Mouse (Mus musculus): Measurements from ENCODE around the gene Zc2hc1c. TPM values are rescaled to one million over a fixed set of nuclear protein-coding genes. Genes with fewer than 3 reads are reported as not detected.

Zc2hc1c gene
- total and polyA plus RNA-seq, 3 experiments, result 0.08 to 0.13 TPM; not detected in 1

GRCm38 (mm10) chr12:85279396-85280080 lies 8.9 kb upstream of the Zc2hc1c start:
- dilution Hi-C loops (cut with MboI; ENCODE audit: extremely low pct_ligation_motif_present, extremely low pct_unique_long_range_greater_than_20kb, low sequenced_read_pairs) (no loop called here), in situ Hi-C loops (cut with MboI; ENCODE audit: low pct_ligation_motif_present, low pct_unique_long_range_greater_than_20kb, low sequenced_read_pairs) (no loop called here)
- peaks cover 4 to 28% of the 10 kb centered on the region in 2 experiments for H3K36me3 ChIP-seq (replicated peaks in 1 of 2; ENCODE audit: control insufficient read depth in 1 of 2, insufficient read depth in 1 of 2, low read length in 1 of 2)
- TF ChIP-seq UBTF (IDR thresholded peaks at IDR 0.05; ENCODE audit: low read depth, low read length) (no peak), TBP (conservative IDR thresholded peaks at IDR 0.05; ENCODE audit: low read depth, low read length) (no peak), PAX5 (IDR thresholded peaks at IDR 0.05; ENCODE audit: low read length) (no peak), MAZ (IDR thresholded peaks at IDR 0.05; ENCODE audit: low read depth, low read length) (no peak), MAFK (IDR thresholded peaks at IDR 0.05; ENCODE audit: insufficient replicate concordance, low read length) (no peak), ELF1 (IDR thresholded peaks at IDR 0.05; ENCODE audit: low read depth, low read length) (no peak)
- H3K79me2 ChIP-seq (replicated peaks; ENCODE audit: control insufficient read depth, extremely low read depth, insufficient read depth, poor library complexity, severe bottlenecking), result no peaks in the 10 kb centered on the region
- H3K4me1 ChIP-seq (ENCODE audit: control insufficient read depth in 1 of 2, insufficient read depth in 2 of 2), result peaks cover 2 to 28% of the 10 kb centered on the region in 2 experiments; a peak in 2 of 4 replicates
- no peak for DNase-seq (ENCODE audit: extremely low read depth)
- peak overlapping the region; percentile 63 to 79 (median 78) for H3K4me3 ChIP-seq (replicated peaks in 1 of 3; ENCODE audit: low read depth in 2 of 3, low read length in 2 of 3, poor library complexity in 1 of 3)
- peak overlapping the region; percentile 75 for H3K9ac ChIP-seq (ENCODE audit: insufficient read depth, low read depth)
- H3K27ac ChIP-seq (ENCODE audit: insufficient read depth, low read depth), result peak overlapping the region; percentile 27; the same call in 1 of the 2 replicates
- no peaks in the 10 kb centered on the region for H3K9me3 ChIP-seq (replicated peaks; ENCODE audit: low read length)
- H3K4me2 ChIP-seq (ENCODE audit: insufficient read depth, low read depth, poor library complexity, severe bottlenecking), result peak overlapping the region; percentile 65
- H3K27me3 ChIP-seq (replicated peaks), result no peaks in the 10 kb centered on the region

- dilution Hi-C loops (cut with MboI; ENCODE audit: extremely low pct_ligation_motif_present, extremely low pct_unique_long_range_greater_than_20kb, low sequenced_read_pairs) (no loop called here), in situ Hi-C loops (cut with MboI; ENCODE audit: low pct_ligation_motif_present, low pct_unique_long_range_greater_than_20kb, low sequenced_read_pairs) (no loop called here)
- Histone ChIP-seq H3K4me2 (ENCODE audit: insufficient read depth, low read depth, poor library complexity, severe bottlenecking) (peak overlapping the region; percentile 91), H3K9ac (ENCODE audit: insufficient read depth, low read depth) (peak overlapping the region; percentile 75), H3K79me2 (replicated peaks; ENCODE audit: control insufficient read depth, extremely low read depth, insufficient read depth, poor library complexity, severe bottlenecking) (no peaks in the 10 kb centered on the region), H3K27ac (ENCODE audit: insufficient read depth, low read depth) (peak overlapping the region; percentile 27; the same call in 1 of the 2 replicates), H3K27me3 (replicated peaks) (no peaks in the 10 kb centered on the region), H3K4me1 (ENCODE audit: control insufficient read depth in 1 of 2, insufficient read depth in 2 of 2) (peaks cover 2 to 32% of the 10 kb centered on the region in 2 experiments; a peak in 2 of 4 replicates), H3K36me3 (replicated peaks in 1 of 2; ENCODE audit: control insufficient read depth in 1 of 2, insufficient read depth in 1 of 2, low read length in 1 of 2) (peaks cover 4 to 21% of the 10 kb centered on the region in 2 experiments), H3K4me3 (replicated peaks in 1 of 3; ENCODE audit: low read depth in 2 of 3, low read length in 2 of 3, poor library complexity in 1 of 3) (peak overlapping the region; percentile 63 to 79 (median 78)), H3K9me3 (replicated peaks; ENCODE audit: low read length) (no peaks in the 10 kb centered on the region)
- peak; percentile 98 for DNase-seq (ENCODE audit: extremely low read depth)
- no peak for TF ChIP-seq MAFK (IDR thresholded peaks at IDR 0.05; ENCODE audit: insufficient replicate concordance, low read length)
- TF ChIP-seq USF2 (conservative IDR thresholded peaks at IDR 0.05; ENCODE audit: low read depth, low read length), result no peak
- TF ChIP-seq KAT2A (IDR thresholded peaks at IDR 0.05; ENCODE audit: insufficient replicate concordance, low read length), result no peak
- TF ChIP-seq MXI1 (IDR thresholded peaks at IDR 0.05; ENCODE audit: low read depth, low read length), result peak; percentile 76; the same call in 1 of the 2 replicates
- TF ChIP-seq NRF1 (IDR thresholded peaks at IDR 0.05; ENCODE audit: low read depth, low read length), result no peak
- no peak for TF ChIP-seq MAZ (IDR thresholded peaks at IDR 0.05; ENCODE audit: low read depth, low read length)
- TF ChIP-seq E2F4 (IDR thresholded peaks at IDR 0.05; ENCODE audit: insufficient replicate concordance, low read depth, low read length), result no peak
- TF ChIP-seq UBTF (IDR thresholded peaks at IDR 0.05; ENCODE audit: low read depth, low read length), result no peak
- 0 out of 2 replicates have a peak, but pooled peaks have one; percentile 54 for TF ChIP-seq RCOR1 (conservative IDR thresholded peaks at IDR 0.05; ENCODE audit: low read depth, low read length)
- TF ChIP-seq SIN3A (IDR thresholded peaks at IDR 0.05; ENCODE audit: low read length), result no peak
- no peak for TF ChIP-seq USF1 (IDR thresholded peaks at IDR 0.05; ENCODE audit: low read depth, low read length)
- peak; percentile 96 for TF ChIP-seq CHD2 (IDR thresholded peaks at IDR 0.05; ENCODE audit: low read length)
- TF ChIP-seq POLR2A (IDR thresholded peaks at IDR 0.05; ENCODE audit: low read depth, low read length), result peak; percentile 80
- TF ChIP-seq TCF12 (IDR thresholded peaks at IDR 0.05; ENCODE audit: low read depth, low read length), result peak; percentile 73
- peak; percentile 91 for TF ChIP-seq ZNF384 (IDR thresholded peaks at IDR 0.05; ENCODE audit: low read depth, low read length)
- TF ChIP-seq TBP (conservative IDR thresholded peaks at IDR 0.05; ENCODE audit: low read depth, low read length), result no peak; the same call in 1 of the 2 replicates
- no peak for TF ChIP-seq SMC3 (IDR thresholded peaks at IDR 0.05; ENCODE audit: low read depth, low read length)
- peak; percentile 35; the same call in 1 of the 2 replicates for TF ChIP-seq POLR2AphosphoS2 (IDR thresholded peaks at IDR 0.05; ENCODE audit: low read depth, low read length)
- peak; percentile 21; the same call in 1 of the 2 replicates for TF ChIP-seq EP300 (IDR thresholded peaks at IDR 0.05; ENCODE audit: low read length)
- no peak for TF ChIP-seq MYC (IDR thresholded peaks at IDR 0.05; ENCODE audit: low read depth, low read length)
- TF ChIP-seq ETS1 (conservative IDR thresholded peaks at IDR 0.05; ENCODE audit: low read depth, low read length), result peak; percentile 55; the same call in 1 of the 2 replicates
- TF ChIP-seq GABPA (IDR thresholded peaks at IDR 0.05; ENCODE audit: insufficient replicate concordance, low read depth, low read length), result no peak
- peak; percentile 93 for TF ChIP-seq ZKSCAN1 (IDR thresholded peaks at IDR 0.05; ENCODE audit: borderline replicate concordance, low read depth, low read length)
- no peak for TF ChIP-seq CTCF (conservative IDR thresholded peaks at IDR 0.05 in 1 of 2, IDR thresholded peaks at IDR 0.05 in 1 of 2; ENCODE audit: low read depth in 2 of 2, low read length in 2 of 2)
- TF ChIP-seq JUN (IDR thresholded peaks at IDR 0.05; ENCODE audit: insufficient read depth, low read depth, low read length), result 0 out of 2 replicates have a peak, but pooled peaks have one; percentile 2
- 0 out of 2 replicates have a peak, but pooled peaks have one; percentile 12 for TF ChIP-seq MAX (IDR thresholded peaks at IDR 0.05; ENCODE audit: low read length)
- TF ChIP-seq JUND (conservative IDR thresholded peaks at IDR 0.05; ENCODE audit: low read depth, low read length), result peak; percentile 9; the same call in 1 of the 2 replicates
Observed at GRCm38 (mm10) chr12:85280105-85280844, 8.1 kb upstream of the Zc2hc1c start.
